Mouse (Mus musculus): ENCODE data around the gene Pde4b.

Gene Pde4b

DNA sequence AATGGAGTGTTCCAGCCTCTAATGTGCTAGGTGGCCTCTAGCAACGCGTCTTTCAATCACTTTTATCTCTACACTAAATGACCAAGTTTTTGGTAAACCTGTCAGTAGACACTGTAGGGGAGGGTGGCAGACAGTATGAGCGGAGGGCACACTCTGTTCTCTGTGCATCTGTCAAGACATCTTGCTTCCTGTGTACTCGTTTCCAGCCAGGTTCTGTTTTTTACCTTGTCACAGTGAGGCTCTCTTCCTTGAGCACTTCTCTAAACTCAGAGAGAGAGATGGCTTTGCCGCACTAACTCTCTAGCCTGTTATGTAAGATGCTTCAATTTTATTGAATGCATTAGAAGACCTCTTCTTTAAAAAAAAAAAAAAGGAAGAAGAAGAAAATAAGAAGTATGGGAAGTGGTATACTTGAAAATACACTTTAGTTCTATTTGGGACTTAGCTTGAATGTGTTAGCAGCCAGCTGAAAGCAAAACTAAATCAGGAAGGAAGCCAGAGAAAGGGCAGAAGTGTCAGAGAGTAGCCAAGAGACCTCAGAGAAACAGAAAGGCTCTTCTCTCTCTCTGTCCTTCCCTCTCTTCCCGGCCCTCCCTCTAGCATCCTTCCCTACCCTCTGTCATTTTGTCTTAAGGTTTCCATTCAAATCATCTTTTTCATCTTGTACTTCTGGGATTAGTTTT is 202.8 kb downstream of the Pde4b start:
- DNase-seq (ENCODE audit: low read depth, low spot score) = no peak

DNA sequence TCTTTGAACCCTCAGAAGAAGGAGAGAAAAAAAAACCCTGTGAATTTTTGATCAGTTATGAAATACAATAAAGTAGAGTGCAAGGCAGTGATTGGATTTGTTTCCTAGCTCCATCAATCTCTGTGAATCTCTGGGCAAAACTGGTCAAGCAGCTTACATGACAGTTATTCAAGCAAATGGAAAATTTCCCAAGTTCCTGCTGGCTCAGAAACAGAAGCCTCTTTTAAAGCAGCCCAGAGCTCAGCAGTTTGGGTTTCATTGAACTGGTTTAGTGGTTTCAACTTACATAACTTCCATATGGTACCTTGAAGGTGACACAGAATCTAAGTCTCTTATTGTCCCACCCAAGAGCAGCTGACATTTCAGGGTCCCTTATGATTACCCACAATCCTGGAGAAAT is 210.2 kb downstream of the Pde4b start:
- DNase-seq (ENCODE audit: low read depth, low spot score) = no peak

DNA sequence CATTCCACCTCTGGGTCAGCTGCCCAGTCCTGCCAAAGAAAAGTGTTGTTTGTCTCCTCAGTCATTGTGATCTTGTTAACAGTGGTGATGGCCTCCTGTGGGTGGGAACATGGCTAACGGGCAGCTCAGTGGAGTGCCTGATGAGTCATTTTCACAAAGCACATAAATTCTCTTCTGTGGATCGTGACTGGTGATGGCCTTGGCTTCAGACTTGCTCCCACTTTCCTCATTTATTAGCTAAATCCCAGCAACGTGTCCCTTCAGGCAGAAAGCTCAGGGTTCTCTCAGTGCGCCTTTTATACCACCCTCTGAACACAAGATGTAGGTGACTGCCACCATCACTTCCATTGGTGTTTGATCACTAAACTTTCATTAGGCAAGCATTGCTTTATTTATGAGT is 215.2 kb downstream of the Pde4b start:
- DNase-seq (ENCODE audit: low read depth, low spot score) = no peak

DNA sequence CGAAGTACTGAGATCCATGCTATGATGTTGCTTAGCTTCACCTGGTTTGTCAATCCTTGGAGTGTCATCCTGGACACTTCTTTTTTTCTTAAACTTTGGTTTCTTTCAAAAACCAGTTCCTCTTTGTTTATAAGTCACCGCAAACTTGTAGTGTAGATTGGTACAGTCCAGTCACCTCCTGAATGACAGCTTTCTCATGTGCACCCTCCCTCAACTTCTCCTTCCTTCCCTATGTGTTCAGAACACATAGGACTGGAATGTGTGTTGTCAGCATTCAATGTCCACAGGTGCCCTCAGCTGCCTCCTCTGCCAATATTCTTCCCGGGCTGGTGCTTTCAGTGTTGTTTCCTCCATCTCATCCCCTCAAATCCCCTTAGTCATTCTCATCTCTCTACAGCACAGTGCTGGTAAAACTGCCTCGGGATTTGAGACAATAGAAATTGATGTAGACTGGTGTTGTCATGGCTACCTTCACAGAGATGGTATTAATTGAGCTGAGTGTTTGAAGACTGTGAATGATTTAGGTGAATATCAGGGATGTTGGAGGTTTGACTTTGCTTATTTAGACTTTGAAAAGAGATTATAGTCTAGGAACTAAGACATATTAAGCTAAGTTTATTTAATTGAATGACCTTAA is 220.4 kb downstream of the Pde4b start:
- no peak for DNase-seq (ENCODE audit: low read depth, low spot score)

DNA sequence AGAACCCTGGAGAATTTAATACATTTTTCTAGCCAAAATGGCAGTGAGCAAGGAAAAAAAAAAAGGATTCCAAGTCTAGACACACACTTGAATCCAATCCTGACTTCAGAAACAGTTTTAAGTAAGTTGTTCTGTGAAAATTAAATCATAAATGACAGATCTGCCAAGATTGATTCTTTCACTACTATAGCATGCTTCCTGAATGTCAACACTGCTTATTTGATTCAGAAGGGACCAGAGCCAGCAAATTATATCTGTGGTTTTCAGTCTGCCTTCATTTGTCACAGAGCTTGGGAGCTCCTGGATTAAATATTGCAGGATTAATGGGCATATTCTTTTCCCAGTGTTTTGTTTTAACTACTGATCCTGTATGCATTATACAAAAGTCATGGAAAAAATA is 223.3 kb downstream of the Pde4b start:
- no peak for DNase-seq (ENCODE audit: low read depth, low spot score)

DNA sequence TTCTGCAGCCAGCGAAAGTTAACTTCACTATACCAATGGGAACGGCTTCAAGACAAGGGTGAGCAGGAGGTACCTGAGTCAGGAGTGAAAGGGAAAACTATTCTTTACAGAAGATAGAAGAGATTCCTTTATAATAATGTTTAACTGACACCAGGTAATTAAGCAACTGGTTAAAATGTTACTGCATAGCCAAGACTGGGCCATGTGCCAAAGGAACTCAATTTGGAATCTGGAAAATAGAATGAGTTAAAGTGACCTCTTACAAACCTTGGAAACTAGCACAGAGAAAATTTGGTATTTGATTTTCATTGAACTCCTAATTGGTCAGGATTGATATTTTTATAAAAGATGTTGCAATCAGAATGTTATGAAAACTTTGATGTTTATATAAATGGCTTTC is 228.7 kb downstream of the Pde4b start:
- no peak for DNase-seq (ENCODE audit: low read depth, low spot score)

DNA sequence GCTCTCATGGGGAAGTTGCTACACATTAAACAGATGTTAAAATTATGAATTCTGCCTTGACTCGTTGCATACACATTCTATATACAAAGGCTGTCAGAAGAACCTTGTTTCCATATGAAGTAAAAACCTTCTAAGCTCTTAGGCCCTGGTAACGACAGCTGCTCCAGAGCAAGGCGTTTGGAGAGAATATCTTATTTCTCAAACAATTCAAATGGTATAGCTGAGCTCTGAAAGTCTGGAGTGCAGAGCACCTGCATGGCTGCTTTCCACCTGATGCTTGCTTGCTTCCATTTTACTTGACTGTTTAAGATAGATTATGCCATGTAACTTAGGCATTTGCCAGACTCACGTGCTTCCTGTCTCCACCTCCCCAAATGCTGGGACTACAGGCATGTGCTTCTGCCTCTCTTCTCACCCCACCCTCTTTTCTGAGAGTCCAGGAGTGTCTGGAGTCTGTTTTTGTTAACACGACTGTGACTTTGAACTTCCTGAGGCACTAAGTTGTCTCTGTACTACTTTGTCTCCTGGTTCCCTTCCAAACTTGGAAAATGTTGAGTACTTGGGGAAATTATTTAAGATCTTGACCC is 229.4 kb downstream of the Pde4b start:
- DNase-seq (ENCODE audit: low read depth, low spot score) = no peak

DNA sequence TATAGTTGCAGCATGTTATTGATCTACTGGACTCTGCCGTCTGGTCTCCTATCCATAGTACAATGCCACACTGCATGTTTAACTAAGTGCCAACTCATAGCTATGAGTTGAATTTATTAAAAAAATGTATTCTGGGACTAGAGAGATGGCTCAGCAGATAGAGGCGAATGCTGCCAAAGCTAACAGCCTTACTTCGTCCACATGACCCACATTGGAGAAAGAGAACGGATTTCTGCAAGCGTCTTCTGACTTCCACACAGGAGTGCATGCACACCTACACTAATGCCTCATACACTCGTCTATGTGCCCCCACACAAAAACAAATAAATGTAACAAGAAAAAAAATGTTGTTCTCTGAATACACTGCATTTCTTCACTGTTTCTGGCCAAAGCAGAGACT is 231.3 kb downstream of the Pde4b start:
- DNase-seq (ENCODE audit: low read depth, low spot score) = no peak

DNA sequence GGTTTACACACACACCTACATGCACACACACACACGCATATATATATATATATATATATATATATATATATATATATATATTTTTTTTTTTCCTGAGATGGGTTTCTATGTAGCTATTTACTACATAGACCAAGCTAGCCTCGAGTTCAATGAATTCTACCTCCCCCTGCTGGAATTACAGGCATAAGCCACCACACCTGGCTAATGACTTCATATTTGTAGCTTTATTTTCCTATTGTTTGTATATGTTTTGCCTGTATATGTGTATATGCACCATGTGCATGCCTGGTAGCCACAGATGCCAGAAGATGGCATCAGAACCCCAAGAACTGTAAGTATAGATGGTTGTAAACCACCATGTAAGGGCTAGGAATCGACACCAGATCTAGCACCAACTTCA is 234.0 kb downstream of the Pde4b start:
- DNase-seq (ENCODE audit: low read depth, low spot score) = no peak

DNA sequence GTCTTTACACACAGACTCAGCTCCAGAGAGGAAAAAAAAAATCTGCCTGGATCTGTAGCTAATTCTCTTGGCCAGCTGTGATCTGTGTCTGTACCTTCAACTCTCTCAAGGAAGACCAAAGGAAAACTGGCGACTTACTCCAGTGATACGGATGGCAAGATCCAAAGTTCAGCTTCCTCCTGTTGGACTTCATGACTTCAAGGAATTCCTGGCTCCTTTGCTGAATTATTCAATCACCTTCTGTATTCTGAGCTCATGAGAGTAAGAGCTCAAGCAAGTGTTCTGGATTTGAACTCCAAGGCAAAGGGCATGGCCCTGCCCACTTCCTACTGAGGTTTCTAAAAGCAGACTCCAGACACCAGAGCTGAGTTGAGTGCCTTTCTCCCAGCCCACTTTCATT is 245.0 kb downstream of the Pde4b start:
- DNase-seq (ENCODE audit: low read depth, low spot score) = no peak

DNA sequence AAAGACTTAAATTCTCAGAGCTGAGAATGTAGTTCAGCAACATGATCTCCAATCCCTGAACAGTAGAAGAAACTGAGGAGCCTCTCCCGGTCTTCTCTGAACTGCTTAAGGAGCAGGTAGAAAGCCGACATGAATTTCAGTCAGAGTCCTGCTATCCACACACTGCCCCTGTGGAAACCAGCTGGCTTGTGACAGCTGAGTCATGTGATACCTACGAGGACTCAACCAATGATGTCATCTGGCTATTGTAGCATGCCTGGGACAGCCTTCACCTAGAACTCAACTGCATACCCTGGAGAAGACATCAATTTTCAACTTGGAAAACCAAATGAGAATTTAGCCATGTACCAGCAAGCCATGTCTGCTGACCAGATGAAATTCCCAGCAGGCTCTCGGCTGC is 245.5 kb downstream of the Pde4b start:
- DNase-seq (ENCODE audit: low read depth, low spot score) = no peak

DNA sequence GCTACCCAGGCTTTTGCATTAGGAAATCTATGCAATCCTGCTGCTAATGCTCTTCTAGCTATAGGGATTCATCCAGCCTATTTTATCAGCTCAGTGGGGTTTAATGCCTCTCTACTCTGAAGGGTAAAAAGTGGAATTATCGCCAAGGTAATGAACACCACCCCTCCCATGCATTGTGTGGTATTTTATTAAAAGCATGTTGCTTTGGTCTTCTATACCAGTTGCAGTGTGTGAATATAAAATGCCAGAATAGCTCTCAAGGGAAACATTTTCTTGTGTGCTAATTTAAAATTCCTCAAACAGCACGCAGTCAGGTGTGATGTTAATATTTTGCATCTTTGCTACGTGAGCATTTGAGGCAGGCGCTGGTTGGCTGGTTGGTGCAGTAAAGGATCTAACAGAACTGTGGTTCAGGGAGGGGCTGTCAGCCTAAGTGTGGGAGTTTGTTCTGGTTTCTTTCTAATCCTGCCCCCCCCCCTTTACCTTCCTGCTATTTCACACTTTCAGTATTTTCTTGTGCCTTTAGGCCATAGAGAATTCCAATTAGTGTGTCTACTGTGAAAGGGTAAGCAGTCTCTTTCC is 259.7 kb downstream of the Pde4b start:
- DNase-seq (ENCODE audit: low read depth, low spot score) = no peak

DNA sequence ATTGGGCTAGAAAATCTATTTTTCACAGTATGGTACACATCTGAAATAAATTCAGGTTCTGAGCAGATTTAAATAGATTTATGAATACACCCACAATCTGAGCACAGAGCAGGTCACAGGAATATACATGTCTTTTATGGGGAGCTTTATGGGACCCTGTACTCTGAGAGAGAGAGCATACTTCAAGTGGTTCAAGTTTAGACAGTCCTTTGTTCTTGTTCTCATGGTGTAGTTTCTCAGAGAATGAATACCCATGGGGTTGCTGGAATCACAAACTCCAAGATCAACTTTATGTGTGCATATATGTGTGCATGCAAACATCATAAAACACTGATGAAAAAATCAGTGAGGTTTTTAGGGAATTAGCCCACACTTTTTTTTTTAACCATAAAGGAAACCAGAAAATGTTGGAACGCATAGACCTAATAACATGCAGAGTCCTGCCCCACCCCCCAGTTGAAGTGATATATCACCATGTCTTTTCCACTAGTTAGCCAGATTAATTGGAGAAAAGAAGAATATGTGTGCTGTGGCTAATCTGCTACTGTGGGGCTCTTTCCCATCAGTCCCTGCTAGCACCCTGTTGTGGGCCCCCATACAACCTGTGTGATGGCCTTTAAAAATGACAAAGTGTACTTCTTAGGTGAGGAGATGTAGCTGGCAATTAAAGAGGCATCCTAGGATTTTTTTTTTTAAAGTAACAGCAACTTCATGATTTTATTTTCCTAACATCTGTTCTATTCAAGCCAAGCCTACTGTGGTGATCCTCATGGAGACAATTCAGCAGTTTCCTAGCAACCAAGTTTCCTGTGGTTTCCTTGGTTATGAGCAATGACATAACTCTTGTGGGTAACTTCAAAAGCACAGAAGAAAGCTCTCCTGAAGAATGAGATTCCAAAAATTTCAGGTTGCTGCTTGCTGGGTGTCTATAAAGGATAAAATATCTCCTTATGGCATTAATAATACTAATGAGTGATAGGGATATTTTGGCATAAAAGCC is 264.4 kb downstream of the Pde4b start:
- DNase-seq (ENCODE audit: low read depth, low spot score) = no peak

DNA sequence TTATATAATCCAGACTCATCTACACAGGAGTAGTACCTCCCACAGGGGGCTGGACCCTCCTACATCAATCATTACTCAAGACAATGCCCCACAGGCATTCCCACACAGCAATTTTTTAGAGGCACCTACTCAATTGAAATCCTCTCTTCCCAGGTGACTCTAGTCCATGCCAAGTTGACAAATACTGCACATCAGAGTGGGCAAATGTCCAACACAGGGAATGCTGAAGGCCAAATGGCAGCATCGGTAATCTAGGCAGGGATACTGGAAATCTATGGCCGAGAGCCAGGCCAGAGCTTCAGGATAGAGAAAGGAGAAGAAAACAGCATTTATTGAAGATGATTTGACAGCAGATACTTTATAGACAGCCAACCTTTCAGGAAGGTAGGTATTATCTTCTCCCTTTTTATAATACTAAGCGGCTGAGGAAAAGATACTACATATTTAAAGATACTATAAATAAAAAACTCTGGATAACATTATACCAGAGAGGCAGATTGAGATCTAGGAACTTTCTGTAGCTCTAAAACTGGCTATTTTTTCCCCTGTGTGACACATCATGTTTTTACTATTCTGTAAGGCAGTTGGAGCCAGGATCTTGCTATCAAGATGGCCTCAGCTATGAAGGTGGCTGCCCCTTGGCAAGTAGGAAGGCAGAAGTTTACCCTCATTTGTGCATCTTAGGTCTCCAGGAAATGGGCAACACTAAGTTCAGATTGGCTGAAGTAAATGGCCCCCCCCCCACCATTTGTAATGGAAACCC is 266.5 kb downstream of the Pde4b start:
- no peak for DNase-seq (ENCODE audit: low read depth, low spot score)

DNA sequence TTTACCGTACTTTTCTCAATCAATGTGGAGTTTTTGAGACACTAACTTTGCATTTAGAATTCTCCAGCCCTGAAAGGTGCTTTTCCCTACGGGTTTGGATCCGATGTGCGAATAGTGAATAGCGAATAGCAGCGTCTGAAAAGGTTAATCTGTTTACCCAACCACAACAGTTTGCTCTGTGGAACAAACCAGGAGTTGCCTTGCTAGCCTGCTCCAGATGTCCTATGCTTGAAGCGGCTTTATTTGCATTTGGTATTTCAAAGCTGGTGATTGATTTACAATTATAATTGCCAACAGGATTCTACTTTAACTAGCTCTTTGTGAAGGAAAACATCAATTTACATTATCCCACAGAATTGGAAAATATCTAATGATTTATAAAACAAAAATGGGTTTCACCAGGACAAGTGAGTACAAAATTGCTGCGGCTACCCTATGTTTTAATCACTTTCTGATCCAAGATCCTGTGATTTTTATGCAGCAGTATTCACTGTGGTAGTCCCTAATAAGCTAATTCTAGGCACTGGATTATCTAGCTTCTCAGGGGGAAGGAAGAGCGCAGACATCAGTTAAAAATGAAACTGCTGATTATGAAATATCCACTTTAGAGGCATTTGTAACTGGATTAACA is 280.9 kb downstream of the Pde4b start:
- no peak for DNase-seq (ENCODE audit: low read depth, low spot score)

DNA sequence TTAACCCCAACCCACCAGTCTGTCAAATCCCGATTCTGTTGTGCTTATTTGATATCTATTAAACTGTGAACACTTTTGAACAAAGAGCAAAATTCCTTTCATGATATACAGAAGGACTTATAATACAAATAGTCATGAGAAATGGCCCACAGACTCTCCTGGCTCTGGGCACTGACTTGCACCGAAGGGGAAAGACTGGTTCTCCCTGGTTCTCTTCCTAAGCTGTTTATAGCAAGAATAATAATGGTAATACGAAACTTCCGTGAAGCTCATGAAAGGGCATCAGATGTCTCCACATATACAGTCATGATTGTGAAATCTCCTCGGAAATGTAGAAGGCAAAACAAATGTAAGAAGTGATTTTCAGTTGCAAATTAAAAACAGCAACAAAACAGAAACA is 287.3 kb downstream of the Pde4b start:
- no peak for DNase-seq (ENCODE audit: low read depth, low spot score)

DNA sequence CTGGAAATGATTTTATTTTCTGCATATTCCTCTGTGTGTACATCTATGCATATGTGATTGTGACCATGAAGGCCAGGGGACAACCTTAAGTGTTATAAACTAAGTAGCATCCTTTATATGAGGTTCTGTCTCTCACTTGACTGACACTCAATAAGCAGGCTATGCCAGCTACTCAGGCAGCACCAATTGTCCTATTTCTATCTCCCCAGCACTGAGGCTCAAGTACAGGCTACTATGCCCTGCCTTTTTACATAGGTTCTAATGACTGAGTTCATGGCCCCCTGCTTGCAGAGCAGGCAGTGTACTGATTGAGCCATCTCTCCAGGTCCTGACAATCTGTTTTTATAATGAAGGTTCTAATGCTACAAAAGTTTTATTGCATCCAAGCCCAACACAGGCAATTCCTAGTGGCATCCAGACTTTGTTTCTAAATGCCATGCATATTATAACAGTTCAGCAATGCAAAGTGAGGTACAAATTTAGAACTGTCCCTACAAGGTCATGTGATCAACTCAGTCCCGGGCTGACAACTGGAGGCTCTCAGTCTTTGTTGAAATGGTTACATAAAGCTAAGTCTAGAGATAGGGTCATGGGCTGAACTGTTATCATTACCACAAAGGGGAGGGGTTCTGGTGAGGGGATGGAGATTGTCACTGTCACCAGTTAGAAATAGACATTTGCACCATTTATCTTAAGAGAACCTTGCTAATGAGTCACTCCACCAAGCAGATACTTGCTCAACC is 295.6 kb downstream of the Pde4b start:
- no peak for DNase-seq (ENCODE audit: low read depth, low spot score)

DNA sequence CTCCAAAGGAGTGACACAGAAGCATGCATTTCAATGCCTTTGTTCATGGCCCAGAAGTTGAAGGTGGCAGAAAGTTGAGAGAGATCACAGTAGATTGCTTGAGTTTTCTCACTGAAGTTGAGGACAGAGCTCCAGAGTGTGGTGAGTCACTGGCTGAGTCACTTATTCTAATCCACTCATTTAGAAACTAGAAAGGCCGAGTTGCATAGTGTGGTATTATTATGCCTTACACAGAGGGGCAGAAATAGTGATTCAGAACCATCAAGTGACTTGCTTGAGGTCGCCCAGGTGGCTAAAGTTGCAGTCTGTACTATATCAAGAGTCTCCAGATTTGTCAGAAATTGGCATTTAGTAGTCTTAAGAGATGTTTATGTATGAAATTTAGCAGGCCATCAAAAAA is 306.3 kb downstream of the Pde4b start:
- DNase-seq (ENCODE audit: low read depth, low spot score) = no peak

DNA sequence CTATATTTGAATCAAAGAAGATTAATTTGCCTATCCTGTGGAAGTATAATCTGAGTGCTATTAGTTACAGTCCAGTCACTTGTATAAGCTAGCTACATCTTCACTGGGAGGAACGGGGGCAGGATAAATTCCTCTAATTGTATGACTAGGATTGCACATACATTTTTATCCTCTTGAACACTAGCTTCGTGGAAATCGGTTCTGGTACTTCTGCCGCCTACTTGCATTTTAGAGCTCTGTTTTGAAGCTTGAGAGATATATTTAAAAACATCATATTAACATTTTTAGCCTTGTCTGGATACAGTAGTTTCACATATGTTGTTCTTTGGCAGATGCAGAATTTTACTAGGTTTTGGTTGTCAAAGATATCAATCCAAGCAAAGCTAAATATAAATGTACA is 310.0 kb downstream of the Pde4b start:
- DNase-seq (ENCODE audit: low read depth, low spot score) = no peak

DNA sequence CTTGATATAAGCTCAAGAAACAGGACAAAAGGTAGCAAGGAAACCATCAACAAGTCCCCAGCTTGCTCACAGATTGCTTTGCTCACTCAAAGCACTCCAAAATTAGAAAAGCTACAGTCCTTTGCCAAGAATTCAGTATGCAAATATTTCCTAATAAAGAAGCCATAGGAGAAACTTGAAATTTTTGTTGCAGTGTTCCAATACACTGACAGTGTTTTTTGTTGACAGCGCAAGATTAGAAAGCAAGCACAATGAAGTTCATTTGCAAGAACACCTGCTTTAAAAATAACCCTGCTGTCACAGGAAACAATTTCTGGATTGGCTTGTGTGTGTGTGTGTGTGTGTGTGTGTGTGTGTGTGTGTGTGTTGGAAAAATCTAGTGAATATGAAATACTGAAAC is 311.2 kb downstream of the Pde4b start:
- no peak for DNase-seq (ENCODE audit: low read depth, low spot score)

Data from embryo, embryonic 11.5 days (tissue).